Mouse (Mus musculus): ENCODE data around the gene Ahnak. TPM values are rescaled to one million over a fixed set of nuclear protein-coding genes. Genes with fewer than 3 reads are reported as not detected.

Ahnak gene
- polyA plus RNA-seq, 1 experiment from 2014 or later = 30.6 TPM

DNA sequence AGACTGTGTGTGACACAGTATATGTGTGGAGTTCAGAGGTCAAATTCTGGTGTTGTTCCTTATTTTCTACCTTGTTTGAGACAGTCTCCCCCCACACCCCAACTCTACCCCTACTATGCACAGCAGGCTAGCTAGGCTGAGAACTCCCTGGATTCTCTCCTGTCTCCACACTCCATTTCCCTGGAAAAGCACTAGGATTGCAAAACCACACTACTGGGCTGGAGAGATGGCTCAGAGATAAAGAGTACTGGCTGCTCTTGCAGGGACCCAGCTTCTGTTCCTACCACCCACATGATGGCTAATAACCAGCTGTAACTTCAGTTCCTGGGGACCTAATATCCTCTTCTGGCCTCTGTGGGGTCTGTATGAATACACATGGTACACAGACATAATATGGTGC, 68.6 kb downstream of the Ahnak start:
- no peak overlapping the region for H3K27ac ChIP-seq (replicated peaks in 1 of 2; ENCODE audit: control insufficient read depth in 1 of 2, insufficient read depth in 1 of 2, low read depth in 2 of 2, low read length in 2 of 2)
- H3K4me2 ChIP-seq (ENCODE audit: low read length) = no peak overlapping the region
- H3K4me1 ChIP-seq (ENCODE audit: control insufficient read depth in 2 of 2, insufficient read depth in 2 of 2, low read length in 2 of 2) = peaks cover 8 to 10% of the 10 kb centered on the region in 2 experiments
- no peaks in the 10 kb centered on the region for H3K27me3 ChIP-seq (ENCODE audit: control insufficient read depth, insufficient read depth, low read length)
- H3K9ac ChIP-seq (ENCODE audit: low read length) = no peak overlapping the region
- no peak for ATAC-seq (ENCODE audit: insufficient number of reproducible peaks, insufficient read depth, low FRiP score, low read depth)
- H3K4me3 ChIP-seq (ENCODE audit: control insufficient read depth in 1 of 2, insufficient read depth in 1 of 2, low read depth in 1 of 2, low read length in 2 of 2) = no peak overlapping the region
- H3K36me3 ChIP-seq (ENCODE audit: control insufficient read depth, insufficient read depth, low read length) = no peaks in the 10 kb centered on the region
- no peaks in the 10 kb centered on the region for H3K9me3 ChIP-seq (ENCODE audit: control insufficient read depth, low read length)

DNA sequence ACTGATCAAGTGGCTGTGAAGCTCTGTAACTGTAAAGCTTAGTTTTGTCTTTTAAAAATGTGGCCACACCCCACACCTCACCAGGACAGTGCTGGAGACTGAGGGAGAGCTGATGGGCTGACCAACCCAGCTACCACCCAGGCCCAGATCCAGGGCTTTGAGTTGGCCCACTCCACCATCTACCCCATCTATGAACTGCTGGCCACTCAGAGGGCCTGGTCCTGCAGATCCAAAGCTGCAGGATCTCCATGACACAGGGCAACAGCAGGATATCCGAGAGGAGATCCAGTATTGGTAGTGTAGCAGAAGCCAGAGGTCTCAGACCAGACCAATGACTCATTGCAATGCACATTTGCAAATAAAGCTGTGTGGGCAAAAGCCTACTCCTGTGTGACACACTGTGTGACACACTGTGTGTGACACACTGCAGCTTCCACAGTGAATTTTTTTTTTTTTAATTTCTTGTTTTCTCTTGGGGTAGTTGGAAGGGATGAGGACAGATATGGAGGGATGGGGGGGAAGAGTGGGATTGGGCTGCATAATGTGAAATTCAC, 69.3 kb downstream of the Ahnak start:
- WGBS = 57% methylated on average over 1 of the region's 1 CpGs
- H3K4me1 ChIP-seq (ENCODE audit: control insufficient read depth in 2 of 2, insufficient read depth in 2 of 2, low read length in 2 of 2) = peaks cover 3 to 4% of the 10 kb centered on the region in 2 experiments; a peak in 1 of 4 replicates
- H3K4me3 ChIP-seq (ENCODE audit: control insufficient read depth in 1 of 2, insufficient read depth in 1 of 2, low read depth in 1 of 2, low read length in 2 of 2) = no peak overlapping the region
- H3K27me3 ChIP-seq (ENCODE audit: control insufficient read depth, insufficient read depth, low read length) = no peaks in the 10 kb centered on the region
- no peaks in the 10 kb centered on the region for H3K9me3 ChIP-seq (ENCODE audit: control insufficient read depth, low read length)
- H3K4me2 ChIP-seq (ENCODE audit: low read length) = no peak overlapping the region
- H3K27ac ChIP-seq (replicated peaks in 1 of 2; ENCODE audit: control insufficient read depth in 1 of 2, insufficient read depth in 1 of 2, low read depth in 2 of 2, low read length in 2 of 2) = no peak overlapping the region
- no peaks in the 10 kb centered on the region for H3K36me3 ChIP-seq (ENCODE audit: control insufficient read depth, insufficient read depth, low read length)
- no peak for ATAC-seq (ENCODE audit: insufficient number of reproducible peaks, insufficient read depth, low FRiP score, low read depth)
- no peak overlapping the region for H3K9ac ChIP-seq (ENCODE audit: low read length)

DNA sequence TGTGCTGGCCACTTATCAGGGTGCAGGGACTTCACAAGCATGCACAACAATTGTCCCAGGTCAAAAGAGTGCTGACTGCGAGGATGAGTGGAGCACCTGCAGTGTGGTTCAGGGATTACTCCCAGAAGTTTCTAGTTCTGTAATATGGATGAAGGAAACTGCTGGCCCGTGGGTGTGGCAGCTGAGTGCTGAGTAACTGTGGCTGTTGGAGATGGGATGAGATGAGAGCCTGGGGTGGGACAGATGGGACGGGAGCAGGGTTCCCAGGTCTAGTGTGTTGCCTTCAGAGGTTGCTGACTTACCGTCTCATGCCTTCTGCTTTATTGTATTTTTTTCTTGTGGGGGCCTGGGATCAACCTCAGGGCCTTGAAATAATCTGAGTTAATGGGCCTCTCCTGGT, 69.9 kb downstream of the Ahnak start:
- Histone ChIP-seq H3K27ac (replicated peaks in 1 of 2; ENCODE audit: control insufficient read depth in 1 of 2, insufficient read depth in 1 of 2, low read depth in 2 of 2, low read length in 2 of 2) (no peak overlapping the region), H3K36me3 (ENCODE audit: control insufficient read depth, insufficient read depth, low read length) (no peaks in the 10 kb centered on the region), H3K9ac (ENCODE audit: low read length) (no peak overlapping the region), H3K9me3 (ENCODE audit: control insufficient read depth, low read length) (no peaks in the 10 kb centered on the region), H3K4me3 (ENCODE audit: control insufficient read depth in 1 of 2, insufficient read depth in 1 of 2, low read depth in 1 of 2, low read length in 2 of 2) (no peak overlapping the region), H3K4me1 (ENCODE audit: control insufficient read depth in 2 of 2, insufficient read depth in 2 of 2, low read length in 2 of 2) (peaks cover 0 to 4% of the 10 kb centered on the region in 2 experiments; a peak in 1 of 4 replicates), H3K4me2 (ENCODE audit: low read length) (no peak overlapping the region), H3K27me3 (ENCODE audit: control insufficient read depth, insufficient read depth, low read length) (no peaks in the 10 kb centered on the region)
- ATAC-seq (ENCODE audit: insufficient number of reproducible peaks, insufficient read depth, low FRiP score, low read depth) = no peak
- whole genome bisulfite sequencing = 76% methylated on average over 4 of the region's 4 CpGs

DNA sequence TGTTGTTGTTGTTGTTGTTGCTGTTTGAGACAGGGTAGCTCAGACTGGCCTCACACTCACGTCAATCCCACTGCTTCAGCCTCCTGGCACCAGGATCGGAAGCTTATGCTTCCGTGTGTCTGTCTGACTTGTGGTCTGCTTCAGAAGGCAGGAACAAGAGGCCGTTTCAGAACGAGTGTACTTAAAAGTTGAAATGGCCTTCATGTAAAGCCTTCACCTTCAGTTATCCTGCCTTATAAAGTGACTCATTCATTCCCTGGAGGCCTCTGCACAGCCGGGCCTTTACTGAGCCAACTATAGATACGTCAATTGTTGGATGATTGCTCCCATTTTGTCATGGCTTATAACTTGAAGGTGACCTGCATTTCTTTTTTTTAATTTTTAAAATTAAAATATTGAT, 70.3 kb downstream of the Ahnak start:
- Histone ChIP-seq H3K27me3 (ENCODE audit: control insufficient read depth, insufficient read depth, low read length) (no peaks in the 10 kb centered on the region), H3K4me2 (ENCODE audit: low read length) (no peak overlapping the region), H3K9me3 (ENCODE audit: control insufficient read depth, low read length) (no peaks in the 10 kb centered on the region), H3K27ac (replicated peaks in 1 of 2; ENCODE audit: control insufficient read depth in 1 of 2, insufficient read depth in 1 of 2, low read depth in 2 of 2, low read length in 2 of 2) (no peak overlapping the region), H3K36me3 (ENCODE audit: control insufficient read depth, insufficient read depth, low read length) (no peaks in the 10 kb centered on the region), H3K9ac (ENCODE audit: low read length) (no peak overlapping the region), H3K4me1 (ENCODE audit: control insufficient read depth in 2 of 2, insufficient read depth in 2 of 2, low read length in 2 of 2) (peaks cover 0 to 4% of the 10 kb centered on the region in 2 experiments; a peak in 1 of 4 replicates), H3K4me3 (ENCODE audit: control insufficient read depth in 1 of 2, insufficient read depth in 1 of 2, low read depth in 1 of 2, low read length in 2 of 2) (no peak overlapping the region)
- ATAC-seq (ENCODE audit: insufficient number of reproducible peaks, insufficient read depth, low FRiP score, low read depth) = no peak
- 63% methylated on average over 7 of the region's 7 CpGs for WGBS

DNA sequence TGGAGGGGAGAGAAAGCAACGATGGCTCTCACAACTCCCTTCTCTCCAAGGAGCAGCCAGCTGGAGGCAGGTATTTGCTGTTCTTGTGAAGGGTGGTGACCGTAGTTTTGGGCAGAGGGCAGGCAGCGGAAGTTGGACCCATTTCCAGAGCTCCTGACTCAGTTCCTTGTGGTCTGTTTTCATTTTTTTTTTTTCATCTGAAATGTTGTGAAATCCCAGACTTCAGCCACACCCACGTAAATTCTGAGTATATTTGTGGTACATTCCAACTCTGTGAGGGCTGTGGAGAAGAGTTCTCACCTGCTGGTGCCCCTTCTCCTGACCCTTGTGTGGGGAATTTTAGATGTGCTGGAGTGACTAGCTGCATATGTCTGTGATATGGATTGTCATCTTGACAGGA, 71.0 kb downstream of the Ahnak start:
- WGBS = 79% methylated on average over 4 of the region's 4 CpGs
- no peak for ATAC-seq (ENCODE audit: insufficient number of reproducible peaks, insufficient read depth, low FRiP score, low read depth)
- Histone ChIP-seq H3K4me3 (ENCODE audit: control insufficient read depth in 1 of 2, insufficient read depth in 1 of 2, low read depth in 1 of 2, low read length in 2 of 2) (no peak overlapping the region), H3K9ac (ENCODE audit: low read length) (no peak overlapping the region), H3K9me3 (ENCODE audit: control insufficient read depth, low read length) (no peaks in the 10 kb centered on the region), H3K27ac (replicated peaks in 1 of 2; ENCODE audit: control insufficient read depth in 1 of 2, insufficient read depth in 1 of 2, low read depth in 2 of 2, low read length in 2 of 2) (no peak overlapping the region), H3K4me1 (ENCODE audit: control insufficient read depth in 2 of 2, insufficient read depth in 2 of 2, low read length in 2 of 2) (peaks cover 0 to 4% of the 10 kb centered on the region in 2 experiments; a peak in 1 of 4 replicates), H3K27me3 (ENCODE audit: control insufficient read depth, insufficient read depth, low read length) (no peaks in the 10 kb centered on the region), H3K36me3 (ENCODE audit: control insufficient read depth, insufficient read depth, low read length) (no peaks in the 10 kb centered on the region), H3K4me2 (ENCODE audit: low read length) (no peak overlapping the region)

DNA sequence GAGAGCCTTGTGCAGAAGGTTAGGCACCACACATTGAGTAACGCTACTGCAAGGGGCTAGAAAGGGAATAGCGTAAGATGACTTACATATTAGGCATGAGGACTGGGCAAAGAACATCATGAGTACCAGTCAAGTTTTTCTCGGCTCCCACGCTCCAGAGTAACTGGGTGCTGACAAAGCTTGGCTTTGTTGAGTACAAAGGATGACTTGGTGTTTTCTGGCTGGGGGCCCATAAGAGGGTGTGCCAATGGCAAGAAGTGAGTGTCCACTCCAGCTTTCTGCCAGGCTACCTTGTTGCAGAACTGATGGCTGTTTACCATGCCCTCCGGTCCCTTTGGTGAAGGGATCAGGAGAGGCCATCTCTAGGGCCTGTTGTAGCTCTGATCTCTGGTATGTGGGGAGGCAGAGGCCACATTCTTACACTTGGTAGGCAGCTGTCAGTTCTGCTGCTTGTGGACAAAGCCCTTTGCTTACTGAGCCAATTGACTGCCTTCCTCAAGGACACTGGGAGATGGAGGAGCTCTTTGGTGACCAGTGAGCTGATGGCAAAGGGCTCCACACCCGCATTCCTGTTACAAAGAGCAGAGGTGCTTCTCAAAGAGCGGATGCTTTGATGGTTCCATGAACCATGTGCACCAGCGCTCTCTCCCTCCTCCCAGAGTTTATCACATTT, 72.3 kb downstream of the Ahnak start:
- WGBS = 80% methylated on average over 8 of the region's 8 CpGs
- Histone ChIP-seq H3K4me3 (ENCODE audit: control insufficient read depth in 1 of 2, insufficient read depth in 1 of 2, low read depth in 1 of 2, low read length in 2 of 2) (no peak overlapping the region), H3K36me3 (ENCODE audit: control insufficient read depth, insufficient read depth, low read length) (no peaks in the 10 kb centered on the region), H3K4me2 (ENCODE audit: low read length) (no peak overlapping the region), H3K27ac (replicated peaks in 1 of 2; ENCODE audit: control insufficient read depth in 1 of 2, insufficient read depth in 1 of 2, low read depth in 2 of 2, low read length in 2 of 2) (no peak overlapping the region), H3K9ac (ENCODE audit: low read length) (no peak overlapping the region), H3K27me3 (ENCODE audit: control insufficient read depth, insufficient read depth, low read length) (no peaks in the 10 kb centered on the region), H3K4me1 (ENCODE audit: control insufficient read depth in 2 of 2, insufficient read depth in 2 of 2, low read length in 2 of 2) (peaks cover 3 to 7% of the 10 kb centered on the region in 2 experiments; a peak in 2 of 4 replicates), H3K9me3 (ENCODE audit: control insufficient read depth, low read length) (no peaks in the 10 kb centered on the region)
- ATAC-seq (ENCODE audit: insufficient number of reproducible peaks, insufficient read depth, low FRiP score, low read depth) = no peak

DNA sequence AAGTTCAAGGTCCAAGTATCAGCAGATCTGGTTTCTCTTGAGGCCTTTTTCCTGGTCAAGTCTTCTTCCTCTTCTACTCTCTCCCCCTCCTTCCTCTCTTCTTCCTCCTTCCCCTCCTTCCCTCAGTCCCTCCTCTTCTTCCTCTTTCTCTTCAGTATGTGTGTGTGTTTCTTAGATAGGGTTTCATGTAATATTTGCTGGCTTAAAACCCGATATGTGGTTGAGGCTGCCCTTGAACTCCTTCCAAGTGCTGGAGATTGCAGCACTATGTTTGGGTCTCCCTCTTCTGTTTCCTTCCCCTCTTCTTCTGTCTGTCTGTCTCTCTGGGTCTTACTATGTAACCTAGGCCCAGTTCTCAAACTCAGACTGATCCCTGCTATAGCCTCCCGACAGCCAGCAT, 73.7 kb downstream of the Ahnak start:
- Histone ChIP-seq H3K4me2 (ENCODE audit: low read length) (no peak overlapping the region), H3K4me1 (ENCODE audit: control insufficient read depth in 2 of 2, insufficient read depth in 2 of 2, low read length in 2 of 2) (peaks cover 3 to 7% of the 10 kb centered on the region in 2 experiments; a peak in 2 of 4 replicates), H3K4me3 (ENCODE audit: control insufficient read depth in 1 of 2, insufficient read depth in 1 of 2, low read depth in 1 of 2, low read length in 2 of 2) (no peak overlapping the region), H3K27me3 (ENCODE audit: control insufficient read depth, insufficient read depth, low read length) (no peaks in the 10 kb centered on the region), H3K9ac (ENCODE audit: low read length) (no peak overlapping the region), H3K27ac (replicated peaks in 1 of 2; ENCODE audit: control insufficient read depth in 1 of 2, insufficient read depth in 1 of 2, low read depth in 2 of 2, low read length in 2 of 2) (no peak overlapping the region), H3K9me3 (ENCODE audit: control insufficient read depth, low read length) (no peaks in the 10 kb centered on the region), H3K36me3 (ENCODE audit: control insufficient read depth, insufficient read depth, low read length) (no peaks in the 10 kb centered on the region)
- ATAC-seq (ENCODE audit: insufficient number of reproducible peaks, insufficient read depth, low FRiP score, low read depth) = no peak
- WGBS = 79% methylated on average over 2 of the region's 2 CpGs

DNA sequence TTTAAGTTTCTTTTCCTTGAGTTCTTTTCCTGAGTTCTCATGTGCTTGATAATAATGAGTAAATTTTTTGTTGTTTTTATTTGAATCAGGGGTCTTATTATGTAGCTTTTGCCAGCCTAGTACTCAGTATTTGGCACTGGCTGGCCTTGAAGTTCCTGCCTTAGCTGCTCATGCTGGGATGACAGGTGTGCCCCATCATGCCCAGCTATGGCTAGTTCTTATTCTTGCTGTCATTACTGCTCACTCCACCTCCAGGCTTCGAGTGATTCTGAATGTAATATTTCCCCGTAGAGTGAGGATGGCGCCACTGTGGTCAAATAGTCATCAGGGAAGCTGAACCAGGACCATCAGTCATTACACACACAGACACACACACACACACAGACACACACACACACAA, 74.7 kb downstream of the Ahnak start:
- Histone ChIP-seq H3K9me3 (ENCODE audit: control insufficient read depth, low read length) (no peaks in the 10 kb centered on the region), H3K4me2 (ENCODE audit: low read length) (no peak overlapping the region), H3K36me3 (ENCODE audit: control insufficient read depth, insufficient read depth, low read length) (no peaks in the 10 kb centered on the region), H3K4me3 (ENCODE audit: control insufficient read depth in 1 of 2, insufficient read depth in 1 of 2, low read depth in 1 of 2, low read length in 2 of 2) (no peak overlapping the region), H3K27ac (replicated peaks in 1 of 2; ENCODE audit: control insufficient read depth in 1 of 2, insufficient read depth in 1 of 2, low read depth in 2 of 2, low read length in 2 of 2) (no peak overlapping the region), H3K27me3 (ENCODE audit: control insufficient read depth, insufficient read depth, low read length) (no peaks in the 10 kb centered on the region), H3K9ac (ENCODE audit: low read length) (no peak overlapping the region), H3K4me1 (ENCODE audit: control insufficient read depth in 2 of 2, insufficient read depth in 2 of 2, low read length in 2 of 2) (peaks cover 3 to 7% of the 10 kb centered on the region in 2 experiments; a peak in 2 of 4 replicates)
- WGBS = 84% methylated on average over 3 of the region's 3 CpGs
- no peak for ATAC-seq (ENCODE audit: insufficient number of reproducible peaks, insufficient read depth, low FRiP score, low read depth)

Data from heart, embryonic 14.5 days (tissue).